Mouse (Mus musculus) stomach, embryonic 14.5 days (tissue): ENCODE measurements around the gene Slc13a3. TPM values are rescaled to one million over a fixed set of nuclear protein-coding genes. Genes with fewer than 3 reads are reported as not detected.
"Not testable (repeated sequence)": the region's sequence is repeated elsewhere in the genome, so short reads cannot be mapped to it uniquely, and the experiment has no call there.

Experiments
- ATAC-seq: fragments of 200-750 bp; cut with Nextera tagmentation; 2 replicates; pipeline ENCODE4 v1.8.0; 2017; ENCODE audit warnings: low read depth, moderate TSS enrichment; ENCODE audit not compliant: insufficient number of reproducible peaks, insufficient read depth, low FRiP score
- H3K27ac ChIP-seq: fragments of 300-500 bp; sonication (generic); 2 replicates; pipeline ENCODE4 v1.5.1; 2014; ENCODE audit warnings: mild to moderate bottlenecking, low read length, moderate library complexity, mixed read lengths
- H3K27me3 ChIP-seq: fragments of 300-500 bp; sonication (generic); 2 replicates; pipeline ENCODE4 v1.6.1; 2014; ENCODE audit warnings: low read length, control low read depth, mixed read lengths; ENCODE audit not compliant: control insufficient read depth, insufficient read depth
- H3K36me3 ChIP-seq: fragments of 300-500 bp; sonication (generic); 2 replicates; pipeline ENCODE4 v1.6.1; 2014; ENCODE audit warnings: mild to moderate bottlenecking, control low read depth, low read length, moderate library complexity, mixed read lengths; ENCODE audit not compliant: control insufficient read depth, insufficient read depth
- H3K4me1 ChIP-seq: fragments of 300-500 bp; sonication (generic); 2 replicates; pipeline ENCODE4 v1.6.1; 2014; ENCODE audit warnings: low read length, control low read depth, mixed read lengths; ENCODE audit not compliant: control insufficient read depth, insufficient read depth
- H3K4me2 ChIP-seq: fragments of 300-500 bp; sonication (generic); replicated peaks from 2 replicates; pipeline ENCODE4 v1.6.1; 2014; ENCODE audit warnings: low read depth, low read length, control low read depth
- H3K4me3 ChIP-seq: fragments of 300-500 bp; sonication (generic); 2 replicates; pipeline ENCODE4 v1.5.1; 2014; ENCODE audit warnings: low read depth, low read length, control low read depth
- H3K9ac ChIP-seq: fragments of 300-500 bp; sonication (generic); replicated peaks from 2 replicates; pipeline ENCODE4 v1.6.1; 2014; ENCODE audit warnings: low read depth, mild to moderate bottlenecking, control low read depth, low read length, moderate library complexity, mixed read lengths
- H3K9me3 ChIP-seq: fragments of 300-500 bp; sonication (generic); 2 replicates; pipeline ENCODE4 v1.6.1; 2016; ENCODE audit warnings: low read depth, low read length, control low read depth; ENCODE audit not compliant: control insufficient read depth
- WGBS: fragments of 180-500 bp; shearing (Covaris S2); extraction: QIAGEN DNeasy Blood & Tissue Kit; methylation state at CpG from one replicate; pipeline ENCODE4 v1.1.7; 2014; 5-methylcytosine and 5-hydroxymethylcytosine counted together
- polyA plus RNA-seq: library from polyadenylated mRNA; unstranded; fragments of >200 nt; fragmentation: Nextera tagmentation; extraction: Ambion mirVana; gene quantifications from 2 replicates; pipeline ENCODE4 v1.2.1, GENCODE M21; 2014

Gene Slc13a3
- 0.38 TPM in 1 of 2 replicates, not detected in the other for polyA plus RNA-seq

GRCm38 (mm10) chr2:165473003-165473402, at the start of gene Slc13a3:
TSS of gene Slc13a3 (minus strand) at chr2:165473230.
- Histone ChIP-seq H3K9me3 (no peaks in the 10 kb centered on the region), H3K4me1 (no peaks in the 10 kb centered on the region), H3K27ac (no peak within 1 kb of the TSS), H3K36me3 (no peaks in the 10 kb centered on the region), H3K4me3 (peak within 1 kb of the TSS; percentile 6; the same call in 1 of the 2 replicates), H3K27me3 (peaks cover 16% of the 10 kb centered on the region; the same call in 1 of the 2 replicates), H3K4me2 (peak within 1 kb of the TSS; percentile 29), H3K9ac (no peak within 1 kb of the TSS)
- WGBS = 2% methylated on average over 31 of the region's 35 CpGs
- ATAC-seq = peak; percentile 56; the same call in 1 of the 2 replicates

DNA sequence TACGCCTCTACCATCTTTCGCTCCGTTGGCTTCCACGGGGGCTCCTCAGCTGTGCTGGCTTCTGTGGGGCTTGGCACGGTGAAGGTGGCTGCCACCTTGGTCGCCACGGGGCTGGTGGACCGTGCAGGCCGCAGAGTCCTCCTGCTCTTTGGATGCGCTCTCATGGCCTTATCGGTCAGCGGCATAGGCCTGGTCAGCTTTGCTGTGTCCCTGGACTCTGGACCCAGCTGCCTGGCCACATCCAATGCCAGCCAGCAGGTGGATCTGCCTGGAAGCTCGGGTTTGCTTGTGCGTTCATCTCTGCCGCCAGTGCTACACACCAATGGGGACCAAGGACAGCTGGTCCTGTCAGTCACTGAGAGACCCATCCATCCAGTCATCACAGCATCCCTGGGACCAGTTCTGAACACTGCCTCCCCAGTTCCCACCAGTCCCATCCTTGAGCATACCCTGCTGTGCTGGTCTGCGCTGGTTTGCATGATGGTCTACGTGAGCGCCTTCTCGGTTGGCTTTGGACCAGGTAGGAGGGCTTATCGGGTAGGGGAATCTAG, 42.2 kb upstream of the Slc13a3 start:
- 95% methylated on average over 20 of the region's 20 CpGs for WGBS
- no peak overlapping the region for H3K9ac ChIP-seq
- no peak overlapping the region for H3K4me2 ChIP-seq
- no peaks in the 10 kb centered on the region for H3K27me3 ChIP-seq
- H3K9me3 ChIP-seq = no peaks in the 10 kb centered on the region
- ATAC-seq = no peak
- peaks cover 12% of the 10 kb centered on the region; the same call in 1 of the 2 replicates for H3K4me1 ChIP-seq
- no peak overlapping the region for H3K4me3 ChIP-seq
- no peak overlapping the region for H3K27ac ChIP-seq
- no peaks in the 10 kb centered on the region for H3K36me3 ChIP-seq

GRCm38 (mm10) chr2:165512870-165513600, 40.0 kb upstream of the Slc13a3 start:
- no peaks in the 10 kb centered on the region for H3K36me3 ChIP-seq
- H3K9ac ChIP-seq = no peak overlapping the region
- no peaks in the 10 kb centered on the region for H3K27me3 ChIP-seq
- H3K27ac ChIP-seq = peak overlapping the region; percentile 28; the same call in 1 of the 2 replicates
- no peaks in the 10 kb centered on the region for H3K9me3 ChIP-seq
- 24% methylated on average over 11 of the region's 11 CpGs for WGBS
- no peak overlapping the region for H3K4me3 ChIP-seq
- H3K4me1 ChIP-seq = peaks cover 12% of the 10 kb centered on the region; the same call in 1 of the 2 replicates
- no peak overlapping the region for H3K4me2 ChIP-seq
- no peak; the same call in 1 of the 2 replicates for ATAC-seq

DNA sequence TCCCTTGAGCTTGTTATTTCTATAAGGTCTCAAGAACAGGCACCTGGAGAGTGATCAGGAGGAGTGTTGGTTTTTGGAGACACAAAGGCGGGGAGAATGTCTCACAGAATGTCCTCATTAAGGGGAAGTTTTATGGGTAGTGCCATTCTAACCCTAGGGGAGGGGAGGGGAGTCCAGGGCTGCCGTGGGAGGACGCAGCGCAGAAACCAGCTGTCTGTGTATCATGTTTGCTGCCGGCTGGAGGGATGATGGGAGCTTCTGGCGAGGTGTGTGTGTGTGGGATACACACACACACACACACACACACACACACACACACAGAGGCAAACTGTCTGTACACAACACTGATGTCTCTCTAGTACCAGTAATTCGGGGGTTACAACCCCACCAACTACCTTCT, 39.4 kb upstream of the Slc13a3 start:
- Histone ChIP-seq H3K9me3 (no peaks in the 10 kb centered on the region), H3K4me1 (peaks cover 12% of the 10 kb centered on the region; the same call in 1 of the 2 replicates), H3K36me3 (no peaks in the 10 kb centered on the region), H3K27me3 (no peaks in the 10 kb centered on the region), H3K4me3 (no peak overlapping the region), H3K9ac (no peak overlapping the region), H3K27ac (no peak overlapping the region), H3K4me2 (no peak overlapping the region)
- ATAC-seq = no peak
- 38% methylated on average over 7 of the region's 7 CpGs for WGBS

- not testable (repeated sequence) for H3K9ac ChIP-seq, H3K9me3 ChIP-seq, ATAC-seq, H3K4me3 ChIP-seq, H3K36me3 ChIP-seq, H3K4me2 ChIP-seq, H3K27ac ChIP-seq, H3K27me3 ChIP-seq
- H3K4me1 ChIP-seq = peaks cover 12% of the 10 kb centered on the region; the same call in 1 of the 2 replicates
- 83% methylated on average over 4 of the region's 4 CpGs for WGBS
Measured at GRCm38 (mm10) chr2:165511530-165511929, 38.5 kb upstream of the Slc13a3 start.

GRCm38 (mm10) chr2:165510914-165511458, 38.0 kb upstream of the Slc13a3 start:
- 74% methylated on average over 2 of the region's 2 CpGs for WGBS
- H3K36me3 ChIP-seq, H3K27ac ChIP-seq, H3K4me3 ChIP-seq, H3K9ac ChIP-seq, H3K4me2 ChIP-seq, H3K27me3 ChIP-seq, ATAC-seq, H3K9me3 ChIP-seq: not testable (repeated sequence)
- H3K4me1 ChIP-seq = peaks cover 12% of the 10 kb centered on the region; the same call in 1 of the 2 replicates

DNA sequence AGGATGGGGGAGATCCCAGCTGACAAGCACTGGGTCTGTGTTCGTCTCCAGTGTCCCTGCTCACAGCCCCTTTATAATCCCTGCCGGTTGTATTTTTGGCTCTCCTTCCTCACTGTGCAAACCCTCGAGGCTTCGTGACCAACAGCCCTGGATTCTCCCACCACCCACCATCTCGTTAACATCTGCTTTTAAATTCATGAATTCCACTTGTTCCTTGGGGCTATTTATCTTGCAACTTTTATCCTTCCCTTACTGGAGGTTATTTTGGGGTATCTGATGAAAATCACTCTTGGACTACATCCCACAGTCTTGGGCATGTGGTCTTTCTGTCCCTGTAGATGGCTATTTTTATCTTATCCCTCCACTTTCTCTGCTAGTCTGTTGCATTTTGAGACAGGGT, 37.4 kb upstream of the Slc13a3 start:
- Histone ChIP-seq H3K27ac (no peak overlapping the region), H3K4me1 (peaks cover 12% of the 10 kb centered on the region; the same call in 1 of the 2 replicates), H3K9ac (no peak overlapping the region), H3K9me3 (no peaks in the 10 kb centered on the region), H3K36me3 (no peaks in the 10 kb centered on the region), H3K4me2 (no peak overlapping the region), H3K27me3 (no peaks in the 10 kb centered on the region), H3K4me3 (no peak overlapping the region)
- no peak for ATAC-seq
- WGBS = 58% methylated on average over 5 of the region's 5 CpGs

GRCm38 (mm10) chr2:165509686-165510085, 36.7 kb upstream of the Slc13a3 start:
- WGBS = 60% methylated on average over 9 of the region's 9 CpGs

More at GRCm38 (mm10) chr2:165509686-165510085, 36.7 kb upstream of the Slc13a3 start:
- Histone ChIP-seq H3K27ac (no peak overlapping the region), H3K36me3 (no peaks in the 10 kb centered on the region), H3K4me2 (no peak overlapping the region), H3K9me3 (no peaks in the 10 kb centered on the region), H3K9ac (no peak overlapping the region), H3K27me3 (no peaks in the 10 kb centered on the region), H3K4me3 (no peak overlapping the region), H3K4me1 (peaks cover 14% of the 10 kb centered on the region; the same call in 1 of the 2 replicates)
- no peak for ATAC-seq
